Mouse (Mus musculus) hindbrain, postnatal 0 days (tissue): ENCODE data around the gene Hes3. TPM values are rescaled to one million over a fixed set of nuclear protein-coding genes. Genes with fewer than 3 reads are reported as not detected.
A peak's percentile ranks its signal among the peaks of the same experiment; 100 is the strongest.

ENCODE experiments used
- ATAC-seq: fragments of 200-750 bp; cut with Nextera tagmentation; 2 replicates; pipeline ENCODE4 v1.8.0; 2017; ENCODE audit warnings: mild to moderate bottlenecking, moderate TSS enrichment, moderate library complexity
- DNase-seq: peaks from one replicate; pipeline ENCODE4 v3.0.0-alpha.2; 2015; ENCODE audit warnings: low spot score
- H3K27ac ChIP-seq: fragments of 300-500 bp; sonication (generic); 2 replicates; pipeline ENCODE4 v1.5.1; 2014; ENCODE audit warnings: mild to moderate bottlenecking
- H3K27me3 ChIP-seq: fragments of 300-500 bp; sonication (generic); 2 replicates; pipeline ENCODE4 v1.6.1; 2014; ENCODE audit warnings: low read length, mixed read lengths; ENCODE audit not compliant: insufficient read depth
- H3K36me3 ChIP-seq: fragments of 300-500 bp; sonication (generic); 2 replicates; pipeline ENCODE4 v1.6.1; 2014; ENCODE audit warnings: low read length, mixed read lengths; ENCODE audit not compliant: insufficient read depth
- H3K4me1 ChIP-seq: fragments of 300-500 bp; sonication (generic); 2 replicates; pipeline ENCODE4 v1.6.1; 2014; ENCODE audit warnings: antibody characterized with exemption, low read length, mixed read lengths; ENCODE audit not compliant: insufficient read depth
- H3K4me2 ChIP-seq: fragments of 300-500 bp; sonication (generic); 2 replicates; pipeline ENCODE4 v1.6.1; 2014; ENCODE audit warnings: low read depth, mild to moderate bottlenecking, low read length, moderate library complexity, mixed read lengths
- H3K4me3 ChIP-seq: fragments of 300-500 bp; sonication (generic); 2 replicates; pipeline ENCODE4 v1.5.1; 2014; ENCODE audit warnings: low read length
- H3K9ac ChIP-seq: fragments of 300-500 bp; sonication (generic); replicated peaks from 2 replicates; pipeline ENCODE4 v1.6.1; 2014; ENCODE audit warnings: mild to moderate bottlenecking, low read length, moderate library complexity, mixed read lengths
- H3K9me3 ChIP-seq: fragments of 300-500 bp; sonication (generic); 2 replicates; pipeline ENCODE4 v1.6.1; 2016; ENCODE audit warnings: low read length, mixed read lengths
- CTCF ChIP-seq: IDR thresholded peaks from 2 replicates; pipeline ENCODE4 v1.5.1; 2016; ENCODE audit warnings: antibody characterized with exemption, control low read depth, low read depth
- whole genome bisulfite sequencing: fragments of 180-500 bp; shearing (Covaris S2); extraction: QIAGEN DNeasy Blood & Tissue Kit; methylation state at CpG from one replicate; pipeline ENCODE4 v1.1.7; 2014; 5-methylcytosine and 5-hydroxymethylcytosine counted together
- polyA plus RNA-seq: library from polyadenylated mRNA; unstranded; fragments of >200 nt; fragmentation: Nextera tagmentation; extraction: Ambion mirVana; gene quantifications from 2 replicates; pipeline ENCODE4 v1.2.1, GENCODE M21; 2015
- total RNA-seq: library from RNA; depleted of rRNA; stranded (reverse); fragments of >200 nt; gene quantifications from 2 replicates; pipeline ENCODE4 v1.2.3, GENCODE M21; 2014

Gene Hes3
- total and polyA plus RNA-seq, 2 experiments from 2014 or later: 0.15 to 0.26 TPM

DNA sequence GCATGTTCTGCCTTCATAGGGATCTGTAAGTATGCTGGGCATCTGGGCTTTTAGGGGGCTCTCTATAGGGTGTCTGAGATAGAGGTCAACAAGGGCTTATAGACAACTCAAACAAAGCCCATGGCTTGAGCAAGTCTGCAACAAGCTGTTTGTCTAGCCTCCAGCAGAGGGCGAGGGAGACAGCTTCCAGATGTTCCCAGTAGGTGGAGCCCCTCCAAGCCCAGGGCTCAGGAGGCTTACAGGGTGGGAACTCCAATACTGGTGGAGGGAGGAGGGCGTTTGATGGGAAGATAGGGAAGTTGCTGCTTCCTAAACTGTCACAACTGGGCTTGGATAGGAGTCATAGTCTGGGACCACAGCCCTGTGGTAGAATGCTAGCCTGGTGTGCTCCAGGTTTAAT is 41.5 kb upstream of the Hes3 start:
- peak; percentile 89 for DNase-seq
- ATAC-seq: peak; percentile 81
- peaks cover 37% of the 10 kb centered on the region for H3K36me3 ChIP-seq
- no peak overlapping the region for H3K27ac ChIP-seq
- no peaks in the 10 kb centered on the region for H3K4me1 ChIP-seq
- H3K27me3 ChIP-seq: no peaks in the 10 kb centered on the region
- no peak overlapping the region for H3K9ac ChIP-seq
- no peak overlapping the region for H3K4me2 ChIP-seq
- H3K4me3 ChIP-seq: no peak overlapping the region
- no peaks in the 10 kb centered on the region for H3K9me3 ChIP-seq
- peak; percentile 99 for TF ChIP-seq CTCF
- WGBS: 30% methylated on average over 2 of the region's 2 CpGs

- no peaks in the 10 kb centered on the region for H3K27me3 ChIP-seq
- peaks cover 10% of the 10 kb centered on the region for H3K4me1 ChIP-seq
- no peak overlapping the region for H3K4me3 ChIP-seq
- ATAC-seq (no peak), DNase-seq (peak; percentile 45)
- H3K9ac ChIP-seq: no peak overlapping the region
- H3K4me2 ChIP-seq: no peak overlapping the region
- TF ChIP-seq CTCF: peak; percentile 59
- H3K36me3 ChIP-seq: peaks cover 30% of the 10 kb centered on the region
- WGBS: 84% methylated on average over 6 of the region's 6 CpGs
- H3K9me3 ChIP-seq: no peaks in the 10 kb centered on the region
- no peak overlapping the region for H3K27ac ChIP-seq
Observed at GRCm38 (mm10) chr4:152328691-152329090, 37.2 kb upstream of the Hes3 start.

DNA sequence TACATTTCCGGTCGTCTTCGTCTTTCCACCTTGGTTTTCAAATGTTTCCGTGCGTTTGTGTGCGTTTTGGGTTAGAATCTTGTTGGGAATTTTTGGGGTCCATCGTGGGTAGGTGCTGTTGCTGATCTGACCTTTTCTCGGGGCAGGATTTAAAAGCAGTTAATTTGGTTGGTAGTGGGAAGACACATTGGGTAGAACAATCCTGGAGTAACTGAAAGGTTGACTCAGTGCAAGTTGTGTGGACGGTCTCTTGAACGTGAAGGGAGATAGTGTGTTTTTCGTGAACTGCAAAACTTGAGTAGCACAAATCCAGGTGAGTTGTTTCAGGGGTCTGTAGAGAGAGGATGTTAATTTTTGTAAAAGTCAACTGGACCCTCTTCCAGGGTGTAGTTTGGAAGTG is 35.1 kb upstream of the Hes3 start:
- no peaks in the 10 kb centered on the region for H3K27me3 ChIP-seq
- peaks cover 25% of the 10 kb centered on the region for H3K36me3 ChIP-seq
- WGBS: 3% methylated on average over 11 of the region's 11 CpGs
- H3K4me3 ChIP-seq: peak overlapping the region; percentile 95
- peaks cover 10% of the 10 kb centered on the region for H3K4me1 ChIP-seq
- ATAC-seq (no peak), DNase-seq (no peak)
- H3K4me2 ChIP-seq: peak overlapping the region; percentile 81
- peak overlapping the region; percentile 90 for H3K9ac ChIP-seq
- no peak for TF ChIP-seq CTCF
- H3K9me3 ChIP-seq: no peaks in the 10 kb centered on the region
- H3K27ac ChIP-seq: no peak overlapping the region

DNA sequence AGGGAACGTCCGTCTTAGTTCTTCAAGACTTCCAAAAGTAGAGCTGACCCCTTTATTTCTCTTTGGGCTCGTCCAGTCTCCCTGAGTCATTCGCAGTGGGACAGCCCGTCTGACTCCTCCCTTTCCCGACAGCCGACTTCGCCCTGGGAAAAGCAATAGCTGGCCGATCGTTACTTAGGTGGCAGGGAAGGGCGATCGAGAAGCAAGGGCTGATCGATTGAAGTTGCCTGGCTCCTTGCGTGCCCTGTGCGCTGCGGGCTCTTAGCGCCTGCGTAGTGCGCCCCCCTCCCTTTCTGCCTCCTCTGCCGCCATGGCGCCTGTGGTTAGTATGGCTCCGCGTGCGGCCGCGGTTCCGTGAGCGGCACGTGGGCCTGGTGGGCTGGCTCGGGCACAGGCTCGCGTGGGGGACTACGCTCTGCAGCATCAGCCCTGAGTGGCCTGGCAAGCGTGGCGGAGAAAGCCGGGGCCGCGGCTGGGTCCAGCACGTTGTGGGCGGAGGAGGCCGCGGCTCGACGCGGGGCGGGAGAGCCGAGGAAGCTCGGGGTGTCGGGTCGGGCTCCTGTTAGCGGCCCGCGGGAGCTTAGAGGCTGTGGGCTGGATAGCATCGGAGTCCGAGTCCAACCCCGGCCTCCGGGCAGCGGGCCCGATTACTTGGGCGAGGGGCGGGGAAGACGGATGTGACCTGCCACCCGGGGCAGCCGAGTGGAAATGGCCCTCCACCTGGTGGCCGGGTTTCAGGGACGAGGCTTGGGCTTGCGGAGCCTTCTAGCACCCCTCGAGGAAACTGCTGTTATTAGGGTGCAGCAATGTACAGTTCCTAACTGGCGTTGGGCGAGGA is 34.3 kb upstream of the Hes3 start, which contains the start of gene Rpl22:
TSS of gene Rpl22 (plus strand) at position 169 of the 838 bp plus-strand sequence.
- Histone ChIP-seq H3K4me2 (peak within 1 kb of the TSS; percentile 81), H3K27ac (peak within 1 kb of the TSS; percentile 79), H3K9me3 (no peaks in the 10 kb centered on the region), H3K27me3 (no peaks in the 10 kb centered on the region), H3K4me3 (peak within 1 kb of the TSS; percentile 95), H3K36me3 (peaks cover 18% of the 10 kb centered on the region), H3K4me1 (peaks cover 10% of the 10 kb centered on the region), H3K9ac (peak within 1 kb of the TSS; percentile 90)
- peak; percentile 97 for DNase-seq
- ATAC-seq: peak; percentile 98
- under 1% methylated on average over 70 of the region's 70 CpGs for WGBS
- TF ChIP-seq CTCF: peak; percentile 59

GRCm38 (mm10) chr4:152324641-152325562 is 33.4 kb upstream of the Hes3 start:
- ATAC-seq: peak; percentile 8; the same call in 1 of the 2 replicates

GRCm38 (mm10) chr4:152321464-152321863 is 30.0 kb upstream of the Hes3 start:
- DNase-seq: no peak
- Histone ChIP-seq H3K4me1 (peaks cover 2% of the 10 kb centered on the region; the same call in 1 of the 2 replicates), H3K9me3 (no peaks in the 10 kb centered on the region), H3K36me3 (no peaks in the 10 kb centered on the region), H3K9ac (no peak overlapping the region), H3K4me2 (no peak overlapping the region), H3K27ac (no peak overlapping the region), H3K4me3 (no peak overlapping the region), H3K27me3 (peaks cover 1% of the 10 kb centered on the region; the same call in 1 of the 2 replicates)
- WGBS: 64% methylated on average over 5 of the region's 5 CpGs
- ATAC-seq: no peak
- no peak for TF ChIP-seq CTCF

More at GRCm38 (mm10) chr4:152324641-152325562, 33.4 kb upstream of the Hes3 start:
- Histone ChIP-seq H3K9ac (no peak overlapping the region), H3K27me3 (no peaks in the 10 kb centered on the region), H3K4me3 (peak overlapping the region; percentile 95), H3K36me3 (peaks cover 11% of the 10 kb centered on the region; the same call in 1 of the 2 replicates), H3K27ac (no peak overlapping the region), H3K4me1 (peaks cover 10% of the 10 kb centered on the region), H3K9me3 (no peaks in the 10 kb centered on the region), H3K4me2 (peak overlapping the region; percentile 81)
- no peak for TF ChIP-seq CTCF
- 54% methylated on average over 16 of the region's 16 CpGs for WGBS
- DNase-seq: no peak
